Mouse (Mus musculus) liver, embryonic 14.5 days (tissue): ENCODE results near the gene Josd2.

ENCODE experiments used
- CTCF ChIP-seq: IDR thresholded peaks from 2 replicates; pipeline ENCODE4 v1.5.1; 2016; ENCODE audit warnings: antibody characterized with exemption, low read depth, control low read depth
- EP300 ChIP-seq: IDR thresholded peaks from 2 replicates; pipeline ENCODE4 v1.6.1; 2016; ENCODE audit warnings: antibody characterized with exemption, low read depth

GRCm38 (mm10) chr7:44432550-44432949 is 35.2 kb upstream of the Josd2 start:
- TF ChIP-seq EP300 = no peak
- no peak for TF ChIP-seq CTCF
